Mouse (Mus musculus): ENCODE data around the gene Pop5.
A peak's percentile ranks its signal among the peaks of the same experiment; 100 is the strongest.

Pop5 gene

GRCm38 (mm10) chr5:115214864-115215263 lies 20.8 kb upstream of the Pop5 start:
- no peak for DNase-seq (ENCODE audit: low read depth, low spot score)

GRCm38 (mm10) chr5:115215273-115216185 lies 20.1 kb upstream of the Pop5 start:
- DNase-seq (ENCODE audit: low read depth, low spot score): no peak

- no peak for DNase-seq (ENCODE audit: low read depth, low spot score)
Observed at GRCm38 (mm10) chr5:115217998-115218397, 17.6 kb upstream of the Pop5 start.

- no peak for DNase-seq (ENCODE audit: low read depth, low spot score)
Observed at GRCm38 (mm10) chr5:115220931-115221640, 14.6 kb upstream of the Pop5 start.

- no peak for DNase-seq (ENCODE audit: low read depth, low spot score)
Observed at GRCm38 (mm10) chr5:115222485-115222884, 13.2 kb upstream of the Pop5 start.

GRCm38 (mm10) chr5:115230830-115231551 lies 4.6 kb upstream of the Pop5 start:
- no peak for DNase-seq (ENCODE audit: low read depth, low spot score)

- DNase-seq (ENCODE audit: low read depth, low spot score): no peak
Observed at GRCm38 (mm10) chr5:115231552-115232120, 4.0 kb upstream of the Pop5 start.

- no peak for DNase-seq (ENCODE audit: low read depth, low spot score)
Observed at GRCm38 (mm10) chr5:115232516-115232915, 3.1 kb upstream of the Pop5 start.

- no peak for DNase-seq (ENCODE audit: low read depth, low spot score)
Observed at GRCm38 (mm10) chr5:115233031-115233780, 2.4 kb upstream of the Pop5 start.

GRCm38 (mm10) chr5:115234519-115234918 lies 1.1 kb upstream of the Pop5 start:
- no peak for DNase-seq (ENCODE audit: low read depth, low spot score)

- no peak for DNase-seq (ENCODE audit: low read depth, low spot score)
Observed at GRCm38 (mm10) chr5:115235323-115235771, 289 bp upstream of the Pop5 start.

- peak; percentile 74 for DNase-seq (ENCODE audit: low read depth, low spot score)
Observed at GRCm38 (mm10) chr5:115237803-115238728, 2.4 kb downstream of the Pop5 start.

GRCm38 (mm10) chr5:115238729-115239195 lies 3.1 kb downstream of the Pop5 start:
- no peak for DNase-seq (ENCODE audit: low read depth, low spot score)

GRCm38 (mm10) chr5:115240191-115240590 lies 4.6 kb downstream of the Pop5 start:
- no peak for DNase-seq (ENCODE audit: low read depth, low spot score)

GRCm38 (mm10) chr5:115255472-115255871 lies 19.8 kb downstream of the Pop5 start:
- DNase-seq (ENCODE audit: low read depth, low spot score): no peak

GRCm38 (mm10) chr5:115256909-115257546 lies 21.4 kb downstream of the Pop5 start:
- no peak for DNase-seq (ENCODE audit: low read depth, low spot score)

- no peak for DNase-seq (ENCODE audit: low read depth, low spot score)
Observed at GRCm38 (mm10) chr5:115260356-115260755, 24.7 kb downstream of the Pop5 start.

- no peak for DNase-seq (ENCODE audit: low read depth, low spot score)
Observed at GRCm38 (mm10) chr5:115261141-115261540, 25.5 kb downstream of the Pop5 start.

GRCm38 (mm10) chr5:115261880-115262279 lies 26.2 kb downstream of the Pop5 start:
- DNase-seq (ENCODE audit: low read depth, low spot score): no peak

Measured in retina, adult 2 months (tissue).